Mouse (Mus musculus) CH12.LX (cell line): ENCODE data around the gene AI593442.

Experiments used
- CTCF ChIP-seq, 2 experiments: IDR thresholded peaks in 1 of 2; conservative IDR thresholded peaks in 1 of 2; 2 replicates each; pipeline ENCODE4 v1.5.1; 2011 to 2012; ENCODE audit warnings: low read depth in 2 of 2, low read length in 2 of 2, improper control_type of control experiment in 1 of 2, inconsistent platforms in 1 of 2, mild to moderate bottlenecking in 1 of 2, moderate library complexity in 1 of 2
- E2F4 ChIP-seq: IDR thresholded peaks from 2 replicates; pipeline ENCODE4 v1.6.1; 2011; ENCODE audit warnings: low read depth, low read length, improper control_type of control experiment; ENCODE audit not compliant: insufficient replicate concordance
- EP300 ChIP-seq: IDR thresholded peaks from 2 replicates; pipeline ENCODE4 v1.6.1; 2011; ENCODE audit warnings: low read length, improper control_type of control experiment
- NRF1 ChIP-seq: IDR thresholded peaks from 2 replicates; pipeline ENCODE4 v1.6.1; 2014; ENCODE audit warnings: low read depth, mild to moderate bottlenecking, inconsistent platforms, low read length, improper control_type of control experiment, moderate library complexity
- POLR2A ChIP-seq: IDR thresholded peaks from 2 replicates; pipeline ENCODE4 v1.6.1; 2011; ENCODE audit warnings: low read depth, mild to moderate bottlenecking, improper control_type of control experiment, low read length
- USF1 ChIP-seq: IDR thresholded peaks from 2 replicates; pipeline ENCODE4 v1.6.1; 2014; ENCODE audit warnings: low read depth, mild to moderate bottlenecking, inconsistent platforms, low read length, improper control_type of control experiment

GRCm38 (mm10) chr9:52680036-52680435, 456 bp upstream of the AI593442 start:
- no peak for TF ChIP-seq USF1
- no peak for TF ChIP-seq CTCF (conservative IDR thresholded peaks at IDR 0.05 in 1 of 2, IDR thresholded peaks at IDR 0.05 in 1 of 2; ENCODE audit: low read depth in 2 of 2, low read length in 2 of 2)
- TF ChIP-seq E2F4: no peak
- no peak for TF ChIP-seq NRF1
- TF ChIP-seq POLR2A: no peak
- no peak for TF ChIP-seq EP300
